Mouse (Mus musculus): Measurements from ENCODE around the gene Gm3139. TPM values are rescaled to one million over a fixed set of nuclear protein-coding genes. Genes with fewer than 3 reads are reported as not detected.
"Not testable (repeated sequence)": the region's sequence is repeated elsewhere in the genome, so short reads cannot be mapped to it uniquely, and the experiment has no call there.

Gene Gm3139
- polyA plus RNA-seq (2017; shearing (Covaris generic)): not detected

GRCm38 (mm10) chr5:94525987-94526386, at the start of gene Gm3139:
TSS of gene Gm3139 (plus strand) at chr5:94526287.
- not testable (repeated sequence) for ATAC-seq

Other genes with a start within 250 kb of the Gm3139 start
- not detected for gene A430089I19Rik, start 219.5 kb upstream of the Gm3139 start, polyA plus RNA-seq (2017; shearing (Covaris generic))
- gene Gm6502, start 211.9 kb upstream of the Gm3139 start, polyA plus RNA-seq (2017; shearing (Covaris generic)): under 1 TPM in 1 of 2 experiments, not detected in 1; 0.31 TPM
- gene AA792892, start 186.5 kb upstream of the Gm3139 start, polyA plus RNA-seq (2017; shearing (Covaris generic)): not detected
- not detected for gene Gm7682, start 80.5 kb upstream of the Gm3139 start, polyA plus RNA-seq (2017; shearing (Covaris generic))
- gene Gm3147, start 90.1 kb downstream of the Gm3139 start, polyA plus RNA-seq (2017; shearing (Covaris generic)): not detected
- gene Gm6509, start 97.7 kb downstream of the Gm3139 start, polyA plus RNA-seq (2017; shearing (Covaris generic)): not detected
- gene Gm6205, start 122.1 kb downstream of the Gm3139 start, polyA plus RNA-seq (2017; shearing (Covaris generic)): not detected

Measured in CD4-positive, CD25-positive, alpha-beta regulatory T cell, adult 4 months (primary cell).